Mouse (Mus musculus) kidney, embryonic 16.5 days (tissue): ENCODE measurements around the gene Olfr315. TPM values are rescaled to one million over a fixed set of nuclear protein-coding genes. Genes with fewer than 3 reads are reported as not detected.
"Not testable (repeated sequence)": the region's sequence is repeated elsewhere in the genome, so short reads cannot be mapped to it uniquely, and the experiment has no call there.

Experiments used
- ATAC-seq: fragments of 200-750 bp; cut with Nextera tagmentation; 2 replicates; pipeline ENCODE4 v1.8.0; 2017; ENCODE audit warnings: moderate TSS enrichment; ENCODE audit not compliant: low FRiP score, low TSS enrichment
- H3K27ac ChIP-seq: fragments of 300-500 bp; sonication (generic); 2 replicates; pipeline ENCODE4 v1.5.1; 2014; ENCODE audit warnings: low read length
- H3K27me3 ChIP-seq: fragments of 300-500 bp; sonication (generic); 2 replicates; pipeline ENCODE4 v1.6.1; 2014; ENCODE audit warnings: low read length, control low read depth, mixed read lengths; ENCODE audit not compliant: insufficient read depth
- H3K36me3 ChIP-seq: fragments of 300-500 bp; sonication (generic); 2 replicates; pipeline ENCODE4 v1.6.1; 2014; ENCODE audit warnings: low read length, control low read depth, mixed read lengths; ENCODE audit not compliant: insufficient read depth
- H3K4me1 ChIP-seq: fragments of 300-500 bp; sonication (generic); 2 replicates; pipeline ENCODE4 v1.6.1; 2014; ENCODE audit warnings: low read length, control low read depth, mixed read lengths; ENCODE audit not compliant: insufficient read depth
- H3K4me2 ChIP-seq: fragments of 300-500 bp; sonication (generic); replicated peaks from 2 replicates; pipeline ENCODE4 v1.6.1; 2014; ENCODE audit warnings: low read depth, low read length
- H3K4me3 ChIP-seq: fragments of 300-500 bp; sonication (generic); 2 replicates; pipeline ENCODE4 v1.5.1; 2014; ENCODE audit warnings: mild to moderate bottlenecking, low read length
- H3K9ac ChIP-seq: fragments of 300-500 bp; sonication (generic); replicated peaks from 2 replicates; pipeline ENCODE4 v1.6.1; 2014; ENCODE audit warnings: low read length
- H3K9me3 ChIP-seq: fragments of 300-500 bp; sonication (generic); 2 replicates; pipeline ENCODE4 v1.6.1; 2016; ENCODE audit warnings: low read length, control low read depth
- WGBS: fragments of 180-500 bp; shearing (Covaris S2); extraction: QIAGEN DNeasy Blood & Tissue Kit; methylation state at CpG from one replicate; pipeline ENCODE4 v1.1.7; 2014; 5-methylcytosine and 5-hydroxymethylcytosine counted together
- polyA plus RNA-seq: library from polyadenylated mRNA; unstranded; fragments of >200 nt; fragmentation: Nextera tagmentation; extraction: Ambion mirVana; gene quantifications from 2 replicates; pipeline ENCODE4 v1.2.1, GENCODE M21; 2015

Olfr315 gene
- not detected in 2 replicates for polyA plus RNA-seq

- Histone ChIP-seq H3K4me1 (no peaks in the 10 kb centered on the region), H3K4me3 (no peak within 1 kb of the TSS), H3K4me2 (no peak within 1 kb of the TSS), H3K9ac (no peak within 1 kb of the TSS), H3K9me3 (no peaks in the 10 kb centered on the region), H3K36me3 (no peaks in the 10 kb centered on the region), H3K27ac (no peak within 1 kb of the TSS), H3K27me3 (no peaks in the 10 kb centered on the region)
- no peak for ATAC-seq
These were observed at the start of gene Olfr315 for GRCm38 (mm10) chr11:58772888-58773287. Olfr315 (plus strand) TSS chr11:58773188.

- Histone ChIP-seq H3K27ac (no peak within 1 kb of the TSS), H3K4me1 (no peaks in the 10 kb centered on the region), H3K4me3 (no peak within 1 kb of the TSS), H3K36me3 (no peaks in the 10 kb centered on the region), H3K9me3 (no peaks in the 10 kb centered on the region), H3K4me2 (no peak within 1 kb of the TSS), H3K27me3 (no peaks in the 10 kb centered on the region), H3K9ac (no peak within 1 kb of the TSS)
- no peak for ATAC-seq
These were observed 49.1 kb upstream of the Olfr315 start, which contains the start of gene Olfr318 for GRCm38 (mm10) chr11:58723914-58724313. Olfr318 (minus strand) TSS chr11:58724014.

GRCm38 (mm10) chr11:58727896-58728650 lies 44.9 kb upstream of the Olfr315 start:
- not testable (repeated sequence) for H3K27ac ChIP-seq, H3K27me3 ChIP-seq, H3K4me3 ChIP-seq, H3K9ac ChIP-seq, ATAC-seq, H3K36me3 ChIP-seq, H3K4me1 ChIP-seq, H3K4me2 ChIP-seq, H3K9me3 ChIP-seq
- 76% methylated on average over 6 of the region's 6 CpGs for WGBS

- no peak overlapping the region for H3K4me2 ChIP-seq
- H3K9me3 ChIP-seq: no peaks in the 10 kb centered on the region
- H3K9ac ChIP-seq: no peak overlapping the region
- no peak overlapping the region for H3K27ac ChIP-seq
- no peaks in the 10 kb centered on the region for H3K27me3 ChIP-seq
- H3K36me3 ChIP-seq: no peaks in the 10 kb centered on the region
- no peak overlapping the region for H3K4me3 ChIP-seq
- 63% methylated on average over 3 of the region's 3 CpGs for WGBS
- no peaks in the 10 kb centered on the region for H3K4me1 ChIP-seq
- no peak for ATAC-seq
These were observed 39.6 kb upstream of the Olfr315 start for GRCm38 (mm10) chr11:58733372-58733771.

- 83% methylated on average over 4 of the region's 4 CpGs for WGBS
- Histone ChIP-seq H3K27me3 (no peaks in the 10 kb centered on the region), H3K9me3 (no peaks in the 10 kb centered on the region), H3K4me2 (no peak within 1 kb of the TSS), H3K9ac (no peak within 1 kb of the TSS), H3K36me3 (no peaks in the 10 kb centered on the region), H3K27ac (no peak within 1 kb of the TSS), H3K4me1 (no peaks in the 10 kb centered on the region), H3K4me3 (no peak within 1 kb of the TSS)
- ATAC-seq: no peak
These were observed 34.2 kb upstream of the Olfr315 start, which contains the start of gene Olfr317 for GRCm38 (mm10) chr11:58738792-58739262. Olfr317 (minus strand) TSS chr11:58739212.

GRCm38 (mm10) chr11:58751096-58751495 lies 21.9 kb upstream of the Olfr315 start:
- WGBS: 90% methylated on average over 18 of the region's 18 CpGs
- not testable (repeated sequence) for H3K4me3 ChIP-seq, ATAC-seq, H3K4me1 ChIP-seq, H3K9me3 ChIP-seq, H3K27me3 ChIP-seq, H3K9ac ChIP-seq, H3K36me3 ChIP-seq, H3K27ac ChIP-seq, H3K4me2 ChIP-seq

GRCm38 (mm10) chr11:58752434-58752833 lies 20.6 kb upstream of the Olfr315 start, which contains the start of gene Olfr316:
Olfr316 (plus strand) TSS chr11:58752734.
- 64% methylated on average over 2 of the region's 2 CpGs for WGBS

GRCm38 (mm10) chr11:58782480-58783089 lies 9.6 kb downstream of the Olfr315 start, which contains the start of gene Olfr314:
Olfr314 (plus strand) TSS chr11:58782952.
- H3K4me2 ChIP-seq: no peak within 1 kb of the TSS
- H3K27ac ChIP-seq: no peak within 1 kb of the TSS
- no peak within 1 kb of the TSS for H3K4me3 ChIP-seq
- no peak within 1 kb of the TSS for H3K9ac ChIP-seq
- no peaks in the 10 kb centered on the region for H3K9me3 ChIP-seq
- WGBS: 68% methylated on average over 6 of the region's 6 CpGs
- H3K4me1 ChIP-seq: no peaks in the 10 kb centered on the region
- ATAC-seq: no peak
- no peaks in the 10 kb centered on the region for H3K27me3 ChIP-seq
- H3K36me3 ChIP-seq: no peaks in the 10 kb centered on the region

More at GRCm38 (mm10) chr11:58752434-58752833, 20.6 kb upstream of the Olfr315 start, which contains the start of gene Olfr316:
- Histone ChIP-seq H3K4me3 (no peak within 1 kb of the TSS), H3K9ac (no peak within 1 kb of the TSS), H3K4me2 (no peak within 1 kb of the TSS), H3K4me1 (no peaks in the 10 kb centered on the region), H3K27me3 (no peaks in the 10 kb centered on the region), H3K27ac (no peak within 1 kb of the TSS), H3K36me3 (no peaks in the 10 kb centered on the region), H3K9me3 (no peaks in the 10 kb centered on the region)
- no peak for ATAC-seq

GRCm38 (mm10) chr11:58784182-58784581 lies 11.2 kb downstream of the Olfr315 start:
- Histone ChIP-seq H3K27me3 (no peaks in the 10 kb centered on the region), H3K4me1 (no peaks in the 10 kb centered on the region), H3K4me3 (no peak overlapping the region), H3K27ac (no peak overlapping the region), H3K4me2 (no peak overlapping the region), H3K36me3 (no peaks in the 10 kb centered on the region), H3K9me3 (no peaks in the 10 kb centered on the region), H3K9ac (no peak overlapping the region)
- ATAC-seq: no peak
- WGBS: 88% methylated on average over 2 of the region's 2 CpGs

- H3K9ac ChIP-seq: no peak overlapping the region
- no peak overlapping the region for H3K4me3 ChIP-seq
- 90% methylated on average over 10 of the region's 10 CpGs for WGBS
- no peaks in the 10 kb centered on the region for H3K36me3 ChIP-seq
- no peak overlapping the region for H3K27ac ChIP-seq
- no peaks in the 10 kb centered on the region for H3K9me3 ChIP-seq
- H3K4me1 ChIP-seq: no peaks in the 10 kb centered on the region
- no peak overlapping the region for H3K4me2 ChIP-seq
- H3K27me3 ChIP-seq: no peaks in the 10 kb centered on the region
- no peak for ATAC-seq
These were observed 14.7 kb downstream of the Olfr315 start for GRCm38 (mm10) chr11:58787651-58788050.
